Mouse (Mus musculus) heart, embryonic 11.5 days (tissue): ENCODE data around the gene Thap11. TPM values are rescaled to one million over a fixed set of nuclear protein-coding genes. Genes with fewer than 3 reads are reported as not detected.
"Not testable (repeated sequence)": the region's sequence is repeated elsewhere in the genome, so short reads cannot be mapped to it uniquely, and the experiment has no call there.

Experiments
- ATAC-seq: fragments of 200-750 bp; cut with Nextera tagmentation; replicated peaks from 2 replicates; pipeline ENCODE4 v1.8.0; 2017; ENCODE audit warnings: moderate library complexity; ENCODE audit not compliant: insufficient number of reproducible peaks, low FRiP score, low TSS enrichment
- H3K27ac ChIP-seq: fragments of 300-500 bp; sonication (generic); 2 replicates; pipeline ENCODE4 v1.5.1; 2014; ENCODE audit warnings: mild to moderate bottlenecking, low read depth, low read length
- H3K27me3 ChIP-seq: fragments of 300-500 bp; sonication (generic); 2 replicates; pipeline ENCODE4 v1.6.1; 2014; ENCODE audit warnings: mild to moderate bottlenecking, low read length, mixed read lengths; ENCODE audit not compliant: control insufficient read depth, insufficient read depth
- H3K36me3 ChIP-seq: fragments of 300-500 bp; sonication (generic); 2 replicates; pipeline ENCODE4 v1.6.1; 2014; ENCODE audit warnings: mild to moderate bottlenecking, low read length, moderate library complexity, mixed read lengths; ENCODE audit not compliant: control insufficient read depth, insufficient read depth
- H3K4me1 ChIP-seq: fragments of 300-500 bp; sonication (generic); 2 replicates; pipeline ENCODE4 v1.6.1; 2014; ENCODE audit warnings: low read length; ENCODE audit not compliant: control insufficient read depth, insufficient read depth
- H3K4me2 ChIP-seq: fragments of 300-500 bp; sonication (generic); 2 replicates; pipeline ENCODE4 v1.6.1; 2014; ENCODE audit warnings: mild to moderate bottlenecking, moderate library complexity
- H3K4me3 ChIP-seq: fragments of 300-500 bp; sonication (generic); 2 replicates; pipeline ENCODE4 v1.5.1; 2014; ENCODE audit warnings: low read depth, low read length
- H3K9ac ChIP-seq: fragments of 300-500 bp; sonication (generic); 2 replicates; pipeline ENCODE4 v1.6.1; 2014; ENCODE audit warnings: mild to moderate bottlenecking, low read depth, low read length, moderate library complexity
- H3K9me3 ChIP-seq: fragments of 300-500 bp; sonication (generic); replicated peaks from 2 replicates; pipeline ENCODE4 v1.6.1; 2016; ENCODE audit warnings: low read length; ENCODE audit not compliant: control insufficient read depth
- WGBS: fragments of 180-500 bp; shearing (Covaris S2); extraction: QIAGEN DNeasy Blood & Tissue Kit; methylation state at CpG from one replicate; pipeline ENCODE4 v1.1.7; 2014; ENCODE audit not compliant: insufficient replicate concordance; 5-methylcytosine and 5-hydroxymethylcytosine counted together
- polyA plus RNA-seq: library from polyadenylated mRNA; unstranded; fragments of >200 nt; fragmentation: Nextera tagmentation; extraction: Ambion mirVana; gene quantifications from 2 replicates; pipeline ENCODE4 v1.2.1, GENCODE M21; 2014

Gene Thap11
- polyA plus RNA-seq, 1 experiment from 2014 or later: 47.2 TPM

DNA sequence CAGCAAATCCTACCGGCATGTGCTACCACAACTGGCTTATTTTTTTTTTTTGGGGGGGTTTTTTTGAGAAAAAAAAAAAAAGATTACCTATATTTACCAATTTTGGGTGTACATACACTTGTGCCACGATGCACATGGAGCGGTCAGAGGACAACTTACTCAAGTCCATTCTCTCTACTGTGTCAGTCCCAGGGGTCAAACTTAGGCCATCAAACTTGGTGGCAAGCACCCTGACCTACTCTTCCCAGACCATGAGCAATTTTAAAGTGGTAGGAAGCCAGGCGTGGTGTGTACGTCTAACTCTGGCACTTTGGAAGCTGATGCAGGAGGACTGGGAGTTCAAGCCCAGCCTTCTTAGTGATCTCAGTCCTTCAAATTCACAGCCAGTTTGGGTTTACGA, 41.7 kb upstream of the Thap11 start:
- H3K36me3 ChIP-seq: no peaks in the 10 kb centered on the region
- H3K9ac ChIP-seq: no peak overlapping the region
- H3K9me3 ChIP-seq: no peaks in the 10 kb centered on the region
- 96% methylated on average over 6 of the region's 6 CpGs for WGBS
- peaks cover 13% of the 10 kb centered on the region for H3K4me1 ChIP-seq
- no peaks in the 10 kb centered on the region for H3K27me3 ChIP-seq
- no peak overlapping the region for H3K27ac ChIP-seq
- no peak overlapping the region for H3K4me2 ChIP-seq
- no peak overlapping the region for H3K4me3 ChIP-seq
- no peak for ATAC-seq

DNA sequence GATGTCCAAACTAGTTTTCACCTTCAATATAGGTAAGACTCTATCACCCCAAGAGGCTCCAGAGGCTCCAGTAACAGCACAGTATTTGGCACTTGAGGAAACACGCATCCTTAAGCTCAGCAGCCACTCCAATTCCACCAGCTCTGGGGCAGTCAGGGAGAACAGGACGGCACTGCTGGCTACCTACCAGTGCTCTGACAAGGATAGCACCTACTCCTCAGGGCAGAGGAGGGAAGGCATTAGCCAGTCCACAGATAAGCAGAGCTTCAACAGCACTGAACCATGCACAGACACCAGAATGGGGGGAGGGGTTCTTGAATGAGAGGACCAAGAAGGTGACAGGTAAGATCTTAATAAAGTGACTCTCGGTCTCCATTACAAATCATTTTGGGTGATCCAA, 35.3 kb upstream of the Thap11 start:
- Histone ChIP-seq H3K9me3 (no peaks in the 10 kb centered on the region), H3K27ac (0 out of 2 replicates have a peak overlapping the region, but pooled peaks have one; percentile 22), H3K4me2 (peak overlapping the region; percentile 35; the same call in 1 of the 2 replicates), H3K4me3 (no peak overlapping the region), H3K4me1 (peaks cover 2% of the 10 kb centered on the region; the same call in 1 of the 2 replicates), H3K9ac (no peak overlapping the region), H3K27me3 (no peaks in the 10 kb centered on the region), H3K36me3 (peaks cover 14% of the 10 kb centered on the region)
- no peak for ATAC-seq
- WGBS: 78% methylated on average over 3 of the region's 3 CpGs

DNA sequence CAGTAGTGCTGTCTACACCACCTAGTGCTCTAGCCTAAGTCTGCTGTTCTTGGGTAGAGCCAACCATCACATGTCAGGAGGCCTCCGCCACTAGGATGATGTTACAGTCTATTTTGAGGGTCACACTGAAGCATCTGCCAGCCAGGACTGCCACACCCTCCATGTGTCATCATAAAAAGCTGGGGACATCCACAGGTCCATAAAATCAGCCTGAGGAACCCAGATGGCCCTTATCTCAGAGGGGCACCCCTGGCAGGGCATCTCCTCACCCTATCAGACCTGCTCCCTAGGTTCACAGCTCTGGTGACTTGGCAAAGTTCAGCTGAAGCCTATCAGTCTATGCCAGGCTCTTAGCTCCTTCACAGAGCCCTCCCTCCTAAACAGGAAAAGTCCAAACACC, 34.0 kb upstream of the Thap11 start:
- Histone ChIP-seq H3K27me3 (no peaks in the 10 kb centered on the region), H3K9me3 (no peaks in the 10 kb centered on the region), H3K4me3 (no peak overlapping the region), H3K4me1 (peaks cover 5% of the 10 kb centered on the region), H3K36me3 (peaks cover 14% of the 10 kb centered on the region), H3K4me2 (peak overlapping the region; percentile 2; the same call in 1 of the 2 replicates), H3K27ac (peak overlapping the region; percentile 78), H3K9ac (0 out of 2 replicates have a peak overlapping the region, but pooled peaks have one; percentile 28)
- ATAC-seq: peak; percentile 91
- 93% methylated on average over 1 of the region's 1 CpGs for WGBS

DNA sequence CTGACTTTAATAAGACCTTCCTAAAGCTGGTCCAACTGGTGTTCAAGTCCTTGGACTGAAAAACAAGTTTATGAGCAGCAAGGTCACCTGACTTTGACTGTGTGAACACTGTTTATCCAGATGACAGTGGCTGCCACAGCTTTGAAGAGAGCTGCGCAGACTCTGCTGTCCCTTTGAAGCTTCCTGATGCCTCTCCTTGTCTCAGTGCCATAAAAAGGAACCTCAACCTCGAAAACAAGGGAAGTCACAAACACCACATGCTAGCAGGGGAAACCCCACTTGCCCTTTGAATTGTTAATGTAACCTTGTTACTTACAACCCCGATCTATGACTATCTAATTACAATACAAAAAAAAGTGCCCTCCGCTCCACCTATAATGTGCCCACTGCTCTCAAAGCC, 29.4 kb upstream of the Thap11 start:
- H3K9ac ChIP-seq: peak overlapping the region; percentile 93
- peaks cover 9% of the 10 kb centered on the region for H3K4me1 ChIP-seq
- 83% methylated on average over 4 of the region's 4 CpGs for WGBS
- H3K27me3 ChIP-seq: no peaks in the 10 kb centered on the region
- no peak overlapping the region for H3K27ac ChIP-seq
- peak overlapping the region; percentile 90 for H3K4me2 ChIP-seq
- H3K4me3 ChIP-seq: peak overlapping the region; percentile 99
- no peak for ATAC-seq
- H3K9me3 ChIP-seq: no peaks in the 10 kb centered on the region
- peaks cover 14% of the 10 kb centered on the region for H3K36me3 ChIP-seq

DNA sequence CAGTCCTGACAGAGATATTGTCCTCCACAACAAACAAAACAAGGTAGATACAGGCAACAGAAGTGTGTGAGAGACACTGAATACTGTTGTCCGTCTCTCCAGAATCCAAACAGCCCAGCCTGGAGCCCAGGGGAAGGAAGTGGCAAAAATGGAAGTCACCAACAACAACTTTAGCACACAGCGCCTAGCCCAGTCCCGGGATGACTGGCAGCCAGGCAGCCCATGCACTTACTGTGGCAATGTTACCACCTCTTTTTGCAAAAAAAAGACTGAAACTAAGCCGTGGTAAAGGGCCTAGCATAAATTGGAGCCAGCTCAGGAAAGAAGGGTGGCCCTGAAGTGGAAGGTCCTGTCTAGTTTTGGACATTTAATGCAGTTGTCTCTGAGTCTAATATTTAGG, 28.6 kb upstream of the Thap11 start:
- H3K36me3 ChIP-seq: peaks cover 8% of the 10 kb centered on the region
- peak overlapping the region; percentile 93 for H3K9ac ChIP-seq
- peak overlapping the region; percentile 99 for H3K4me3 ChIP-seq
- WGBS: 4% methylated on average over 4 of the region's 4 CpGs
- no peaks in the 10 kb centered on the region for H3K9me3 ChIP-seq
- no peak for ATAC-seq
- peaks cover 7% of the 10 kb centered on the region for H3K4me1 ChIP-seq
- H3K4me2 ChIP-seq: peak overlapping the region; percentile 90
- H3K27ac ChIP-seq: peak overlapping the region; percentile 60; the same call in 1 of the 2 replicates
- H3K27me3 ChIP-seq: no peaks in the 10 kb centered on the region

DNA sequence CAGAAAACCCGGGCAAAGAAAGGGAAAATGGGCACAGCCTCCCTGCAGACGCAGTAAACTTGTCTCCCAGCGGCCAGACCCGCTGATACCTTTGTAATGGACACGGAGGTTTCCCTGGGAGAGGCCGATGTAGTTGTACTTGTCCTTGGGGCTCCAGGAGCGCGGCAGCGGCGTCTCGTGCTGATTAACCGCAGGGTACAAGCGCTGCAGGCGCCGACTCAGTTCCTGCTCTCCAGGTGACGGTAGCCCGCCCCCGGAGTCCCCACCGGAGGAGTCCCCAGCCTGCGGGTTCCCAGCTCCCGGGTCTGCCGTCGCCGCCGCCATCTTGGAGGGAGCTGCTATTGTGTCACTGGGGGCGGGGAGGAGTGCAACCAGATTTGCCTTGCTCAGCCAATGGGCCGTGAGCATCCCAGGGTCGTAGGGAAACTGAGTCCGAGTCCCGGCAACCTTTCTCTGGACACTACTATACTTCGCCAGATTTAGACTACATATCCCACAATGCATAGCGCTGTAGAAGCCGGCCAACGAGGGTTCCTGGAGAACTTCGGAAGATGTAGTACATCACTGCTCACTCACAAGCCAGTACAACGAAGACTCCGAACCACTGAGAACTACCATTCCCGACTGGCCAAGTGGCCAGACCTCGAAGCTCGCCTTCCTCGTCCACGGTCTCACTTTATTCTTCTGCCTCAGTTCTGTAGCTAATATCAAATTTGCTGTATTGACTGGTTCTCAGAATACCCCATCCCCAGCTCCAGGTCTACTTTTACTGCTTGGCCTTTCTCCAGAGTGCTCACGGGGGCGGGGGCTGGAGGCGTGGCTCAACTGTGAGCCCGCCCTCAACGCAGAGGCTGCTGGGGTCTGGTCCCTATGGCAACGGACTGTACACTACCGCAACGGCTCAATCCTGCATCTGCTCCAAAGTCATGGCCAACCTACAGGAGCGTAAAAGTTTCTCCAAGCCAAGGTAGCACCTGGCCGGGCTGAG, 27.8 kb upstream of the Thap11 start, which contains the start of the genes Ranbp10 and Tsnaxip1:
Gene Ranbp10 (minus strand): TSS at position 490 of the 988 bp plus-strand sequence.
Gene Tsnaxip1 (plus strand): TSS at position 871 of the 988 bp plus-strand sequence.
- Histone ChIP-seq H3K4me2 (peak within 1 kb of the TSS; percentile 90), H3K36me3 (peaks cover 2% of the 10 kb centered on the region), H3K27me3 (no peaks in the 10 kb centered on the region), H3K4me3 (peak within 1 kb of the TSS; percentile 99), H3K9me3 (no peaks in the 10 kb centered on the region), H3K9ac (peak within 1 kb of the TSS; percentile 93), H3K4me1 (peaks cover 7% of the 10 kb centered on the region), H3K27ac (peak within 1 kb of the TSS; percentile 60)
- ATAC-seq: peak; percentile 97
- under 1% methylated on average over 52 of the region's 52 CpGs for WGBS

DNA sequence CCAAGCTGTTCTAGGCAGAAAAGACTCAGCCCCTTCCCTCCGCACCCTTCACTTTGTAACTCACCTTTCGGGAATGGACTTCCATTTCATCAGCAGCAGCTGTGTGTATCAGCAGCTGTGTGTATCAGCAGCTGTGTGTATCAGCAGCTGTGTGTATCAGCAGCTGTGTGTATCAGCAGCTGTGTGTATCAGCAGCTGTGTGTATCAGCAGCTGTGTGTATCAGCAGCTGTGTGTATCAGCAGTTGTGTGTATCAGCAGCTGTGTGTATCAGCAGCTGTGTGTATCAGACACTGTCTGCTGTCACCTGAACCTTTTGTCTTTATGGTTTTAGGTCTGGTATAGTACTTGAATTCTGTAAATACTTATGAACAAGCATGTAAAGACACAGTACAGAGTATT, 21.2 kb upstream of the Thap11 start:
- WGBS: 73% methylated on average over 2 of the region's 2 CpGs
- H3K9ac ChIP-seq, H3K36me3 ChIP-seq, ATAC-seq, H3K27me3 ChIP-seq, H3K9me3 ChIP-seq, H3K4me3 ChIP-seq, H3K4me2 ChIP-seq, H3K27ac ChIP-seq, H3K4me1 ChIP-seq: not testable (repeated sequence)

DNA sequence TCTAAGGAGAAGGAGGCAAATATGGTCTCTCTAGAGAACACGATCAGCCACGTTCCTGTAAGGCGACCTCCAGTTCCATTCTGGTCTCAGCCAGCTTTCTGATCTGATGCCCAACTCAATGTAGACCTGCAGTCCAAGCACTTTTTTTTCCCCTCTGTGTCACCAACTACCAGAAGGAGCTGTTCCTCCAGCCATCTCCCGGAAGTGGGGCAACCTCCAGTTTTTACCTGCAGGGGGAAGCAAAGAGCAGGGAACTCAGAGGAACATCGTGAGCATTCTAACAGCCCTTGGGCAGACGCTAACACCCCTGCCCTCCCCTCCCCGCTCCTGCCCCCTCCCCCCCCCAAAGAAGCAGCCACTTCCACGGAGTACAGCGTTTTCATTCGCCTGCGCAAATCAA, 19.6 kb upstream of the Thap11 start:
- whole genome bisulfite sequencing: 28% methylated on average over 11 of the region's 11 CpGs
- Histone ChIP-seq H3K36me3 (no peaks in the 10 kb centered on the region), H3K27ac (no peak overlapping the region), H3K4me3 (no peak overlapping the region), H3K27me3 (no peaks in the 10 kb centered on the region), H3K4me1 (no peaks in the 10 kb centered on the region), H3K9ac (no peak overlapping the region), H3K4me2 (no peak overlapping the region), H3K9me3 (no peaks in the 10 kb centered on the region)
- ATAC-seq: no peak
